Comparison of ENCODE assay signal across 9 mouse cellular contexts in the genomic region with DNA sequence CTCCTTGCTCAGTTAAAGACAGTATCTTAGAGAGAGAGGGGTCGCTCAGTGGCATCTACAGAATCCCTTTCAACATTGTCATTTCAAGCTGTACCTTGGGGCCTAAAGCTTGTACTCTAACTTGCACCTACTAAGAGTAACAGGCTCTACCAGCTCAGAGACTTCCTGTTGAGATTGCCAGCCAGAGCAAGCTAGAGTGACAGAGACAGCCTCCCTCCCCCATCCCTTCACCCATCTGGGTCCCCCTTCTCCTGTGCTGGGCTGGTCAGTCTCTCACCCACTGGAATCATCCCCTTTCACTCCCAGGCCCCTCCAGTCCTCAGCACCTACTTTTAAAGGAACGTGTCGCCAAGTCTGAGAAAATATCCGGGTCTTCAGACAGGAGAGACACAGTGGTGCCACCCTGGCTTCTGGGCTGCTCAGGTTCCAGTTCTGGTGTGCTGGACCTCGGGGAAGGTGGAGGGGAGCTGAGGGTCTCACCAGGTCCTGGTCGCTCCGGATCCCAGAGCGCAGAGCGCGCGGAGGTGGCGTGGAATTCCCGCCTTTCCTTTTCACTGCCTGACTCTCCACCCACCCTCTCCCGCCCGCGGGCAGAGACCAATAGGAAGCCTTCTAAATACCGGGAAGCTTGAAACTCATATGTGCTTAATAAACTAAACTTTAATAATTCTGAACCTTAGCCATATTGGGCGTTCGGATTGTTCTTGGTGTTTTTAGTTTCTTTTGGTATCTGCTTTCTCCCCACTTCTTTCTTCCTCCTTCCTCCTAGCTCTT. TPM values are rescaled to one million over a fixed set of nuclear protein-coding genes. Genes with fewer than 3 reads are reported as not detected.
DNase-seq lines count a peak whose midpoint lies in the region; ATAC-seq and TF ChIP-seq lines count a peak whose summit lies in the region.
"Not testable (repeated sequence)": the region's sequence is repeated elsewhere in the genome, so short reads cannot be mapped to it uniquely, and the experiment has no call there.
"Had no signal": no experiment of that assay in that cellular context is flagged by ENCODE, and none has a peak within 500 bp of the region (broad histone marks: within the 10 kb centered on the region; RNA-seq: fewer than 3 reads in every experiment).

No protein-coding gene starts in this region.

- H3K27ac ChIP-seq in brown adipose tissue, adult 24 weeks (replicated peaks; ENCODE audit: low read depth, low read length) = peak overlapping the region; percentile 80
- H3K27ac ChIP-seq in forebrain, embryonic 15.5 days (replicated peaks); midbrain, postnatal 0 days (ENCODE audit: low read depth, low read length): not testable (repeated sequence)
- H3K27ac ChIP-seq in stomach, embryonic 15.5 days = peak overlapping the region; percentile 81; the same call in 1 of the 2 replicates

- H3K4me3 ChIP-seq in brown adipose tissue, adult 24 weeks (ENCODE audit: insufficient read depth, low read depth, low read length) = peak overlapping the region; percentile 64
- H3K4me3 ChIP-seq in forebrain, embryonic 15.5 days = peak overlapping the region; percentile 38
- H3K4me3 ChIP-seq in midbrain, postnatal 0 days (ENCODE audit: low read depth, low read length) = peak overlapping the region; percentile 36
- peak overlapping the region; percentile 45 for H3K4me3 ChIP-seq in stomach, embryonic 15.5 days (replicated peaks)

- peak overlapping the region; percentile 63 for H3K4me2 ChIP-seq in forebrain, embryonic 15.5 days (replicated peaks)
- peak overlapping the region; percentile 51 for H3K4me2 ChIP-seq in midbrain, postnatal 0 days (ENCODE audit: low read depth, low read length, poor library complexity, severe bottlenecking)
- peak overlapping the region; percentile 70 for H3K4me2 ChIP-seq in stomach, embryonic 15.5 days

- WGBS in forebrain, embryonic 15.5 days = 12% methylated on average over 19 of the region's 19 CpGs
- 18% methylated on average over 19 of the region's 19 CpGs for WGBS in midbrain, postnatal 0 days
- WGBS in stomach, embryonic 15.5 days = 5% methylated on average over 19 of the region's 19 CpGs

- H3K4me1 ChIP-seq in brown adipose tissue, adult 24 weeks (ENCODE audit: control insufficient read depth, insufficient read depth, insufficient read length, low read length); midbrain, postnatal 0 days (ENCODE audit: insufficient read depth, low read length): not testable (repeated sequence)
- peaks cover 15% of the 10 kb centered on the region for H3K4me1 ChIP-seq in forebrain, embryonic 15.5 days
- peaks cover 15% of the 10 kb centered on the region; the same call in 1 of the 2 replicates for H3K4me1 ChIP-seq in stomach, embryonic 15.5 days

- peak; percentile 22 to 25 for DNase-seq in B cell, adult 2 months
- peak; percentile 38 to 43 for DNase-seq in heart, postnatal 36 days
- peak; percentile 60 for DNase-seq in kidney, postnatal 10 days
- DNase-seq in lung, adult 18-20 months = peak; percentile 22 to 31
- peak; percentile 36 for DNase-seq in midbrain, postnatal 0 days (ENCODE audit: low spot score)

- not testable (repeated sequence) for H3K27me3 ChIP-seq in forebrain, embryonic 15.5 days; midbrain, postnatal 0 days (ENCODE audit: insufficient read depth, low read length); stomach, embryonic 15.5 days (replicated peaks)

- not testable (repeated sequence) for H3K36me3 ChIP-seq in forebrain, embryonic 15.5 days; midbrain, postnatal 0 days (ENCODE audit: insufficient read depth, low read length); stomach, embryonic 15.5 days

- 0 out of 2 replicates have a peak, but pooled peaks have one; percentile 38 for ATAC-seq in forebrain, embryonic 15.5 days (replicated peaks)
- not testable (repeated sequence) for ATAC-seq in midbrain, postnatal 0 days (ENCODE audit: low FRiP score)
- peak; percentile 87 for ATAC-seq in stomach, embryonic 15.5 days (ENCODE audit: insufficient read depth, low FRiP score, low read depth)

- H3K9ac ChIP-seq in forebrain, embryonic 15.5 days (replicated peaks) = peak overlapping the region; percentile 22
- H3K9ac ChIP-seq in midbrain, postnatal 0 days (replicated peaks; ENCODE audit: low read length, poor library complexity, severe bottlenecking) = not testable (repeated sequence)
- H3K9ac ChIP-seq in stomach, embryonic 15.5 days = peak overlapping the region; percentile 16; the same call in 1 of the 2 replicates

- intact Hi-C loops in heart, postnatal 36 days (cut with DNase I) = loop anchor here (2.0 kb wide), 2 partner anchors 28 to 48 kb away; no protein-coding TSS in a partner anchor

- H3K9me3 ChIP-seq in forebrain, embryonic 15.5 days; midbrain, postnatal 0 days (ENCODE audit: low read length); stomach, embryonic 15.5 days: not testable (repeated sequence)

- TF ChIP-seq CTCF in midbrain, postnatal 0 days (IDR thresholded peaks at IDR 0.05) = not testable (repeated sequence)

RNA-seq across cellular contexts. Expression of gene Slfn9, which starts 0.8 kb away (rescaled TPM):
- polyA plus RNA-seq in brown adipose tissue, adult 24 weeks (2012; ENCODE audit: insufficient read depth, insufficient read length, missing spikeins) = 0.55 and 0.92 TPM in 2 replicates
- polyA plus RNA-seq in forebrain, embryonic 15.5 days (2015; fragmentation: Nextera tagmentation; extraction: Ambion mirVana) = 5.1 and 5.4 TPM in 2 replicates
- 1 to 10 TPM in 1 of 2 experiments, under 1 TPM in 1; 0.92 to 1.4 TPM for total RNA-seq in heart, postnatal 36 days (2021)
- 0.99 and 1.6 TPM in 2 replicates for total RNA-seq in midbrain, postnatal 0 days (2014; rRNA removed)
- 0.52 and 0.53 TPM in 2 replicates for polyA plus RNA-seq in midbrain, postnatal 0 days (2015; fragmentation: Nextera tagmentation; extraction: Ambion mirVana)
- polyA plus RNA-seq in stomach, embryonic 15.5 days (2015; fragmentation: Nextera tagmentation; extraction: Ambion mirVana) = 23.8 and 26.8 TPM in 2 replicates

RNA-seq across cellular contexts. Expression of gene Slfn8, which starts 29.8 kb away (rescaled TPM):
- 0.79 and 2.6 TPM in 2 replicates for polyA plus RNA-seq in brown adipose tissue, adult 24 weeks (2012; ENCODE audit: insufficient read depth, insufficient read length, missing spikeins)
- 0.14 and 0.18 TPM in 2 replicates for polyA plus RNA-seq in forebrain, embryonic 15.5 days (2015; fragmentation: Nextera tagmentation; extraction: Ambion mirVana)
- 1 to 10 TPM in 1 of 2 experiments, under 1 TPM in 1; 0.56 to 1.5 TPM for total RNA-seq in heart, postnatal 36 days (2021)
- 0.16 and 0.52 TPM in 2 replicates for total RNA-seq in midbrain, postnatal 0 days (2014; rRNA removed)
- 0.12 and 0.15 TPM in 2 replicates for polyA plus RNA-seq in midbrain, postnatal 0 days (2015; fragmentation: Nextera tagmentation; extraction: Ambion mirVana)
- polyA plus RNA-seq in stomach, embryonic 15.5 days (2015; fragmentation: Nextera tagmentation; extraction: Ambion mirVana) = 0.81 and 1.0 TPM in 2 replicates
- polyA plus RNA-seq: C2C12 had no signal

RNA-seq across cellular contexts. Expression of gene Slfn5, which starts 39.6 kb away (rescaled TPM):
- 28.7 and 30.4 TPM in 2 replicates for polyA plus RNA-seq in brown adipose tissue, adult 24 weeks (2012; ENCODE audit: insufficient read depth, insufficient read length, missing spikeins)
- 0.85 and 1.1 TPM in 2 replicates for polyA plus RNA-seq in forebrain, embryonic 15.5 days (2015; fragmentation: Nextera tagmentation; extraction: Ambion mirVana)
- total RNA-seq in heart, postnatal 36 days (2021) = 10 to 100 TPM; 62.8 to 83.5 TPM
- 3.9 and 4.0 TPM in 2 replicates for total RNA-seq in midbrain, postnatal 0 days (2014; rRNA removed)
- polyA plus RNA-seq in midbrain, postnatal 0 days (2015; fragmentation: Nextera tagmentation; extraction: Ambion mirVana) = 2.0 and 2.5 TPM in 2 replicates
- polyA plus RNA-seq in stomach, embryonic 15.5 days (2015; fragmentation: Nextera tagmentation; extraction: Ambion mirVana) = 2.4 and 2.5 TPM in 2 replicates
